Mouse (Mus musculus) hindbrain, embryonic 11.5 days (tissue): Measurements from ENCODE around the gene Pidd1. TPM values are rescaled to one million over a fixed set of nuclear protein-coding genes. Genes with fewer than 3 reads are reported as not detected.

Source experiments
- ATAC-seq: fragments of 200-750 bp; cut with Nextera tagmentation; 2 replicates; pipeline ENCODE4 v1.8.0; 2017; ENCODE audit warnings: mild to moderate bottlenecking, moderate TSS enrichment, moderate library complexity; ENCODE audit not compliant: low FRiP score
- DNase-seq: peaks from one replicate; pipeline ENCODE4 v3.0.0-alpha.2; 2015; ENCODE audit warnings: low spot score
- H3K27ac ChIP-seq: fragments of 300-500 bp; sonication (generic); 2 replicates; pipeline ENCODE4 v1.5.1; 2014; ENCODE audit warnings: mild to moderate bottlenecking, low read depth, low read length
- H3K27me3 ChIP-seq: fragments of 300-500 bp; sonication (generic); 2 replicates; pipeline ENCODE4 v1.6.1; 2014; ENCODE audit warnings: mild to moderate bottlenecking, low read length, moderate library complexity, mixed read lengths; ENCODE audit not compliant: control insufficient read depth, insufficient read depth
- H3K36me3 ChIP-seq: fragments of 300-500 bp; sonication (generic); 2 replicates; pipeline ENCODE4 v1.6.1; 2014; ENCODE audit warnings: mild to moderate bottlenecking, low read length, moderate library complexity, mixed read lengths; ENCODE audit not compliant: control insufficient read depth, insufficient read depth
- H3K4me1 ChIP-seq: fragments of 300-500 bp; sonication (generic); replicated peaks from 2 replicates; pipeline ENCODE4 v1.6.1; 2014; ENCODE audit warnings: low read length, mixed read lengths; ENCODE audit not compliant: control insufficient read depth, insufficient read depth
- H3K4me2 ChIP-seq: fragments of 300-500 bp; sonication (generic); replicated peaks from 2 replicates; pipeline ENCODE4 v1.6.1; 2014; ENCODE audit warnings: mild to moderate bottlenecking, low read depth, low read length
- H3K4me3 ChIP-seq: fragments of 300-500 bp; sonication (generic); 2 replicates; pipeline ENCODE4 v1.5.1; 2014; ENCODE audit warnings: low read depth, low read length
- H3K9ac ChIP-seq: fragments of 300-500 bp; sonication (generic); 2 replicates; pipeline ENCODE4 v1.6.1; 2014; ENCODE audit warnings: low read depth, low read length
- H3K9me3 ChIP-seq: fragments of 300-500 bp; sonication (generic); 2 replicates; pipeline ENCODE4 v1.6.1; 2016; ENCODE audit warnings: low read length; ENCODE audit not compliant: control insufficient read depth
- WGBS: fragments of 180-500 bp; shearing (Covaris S2); extraction: QIAGEN DNeasy Blood & Tissue Kit; methylation state at CpG from one replicate; pipeline ENCODE4 v1.1.7; 2014; 5-methylcytosine and 5-hydroxymethylcytosine counted together
- polyA plus RNA-seq: library from polyadenylated mRNA; unstranded; fragments of >200 nt; fragmentation: Nextera tagmentation; extraction: Ambion mirVana; gene quantifications from 2 replicates; pipeline ENCODE4 v1.2.1, GENCODE M21; 2014

The Pidd1 gene
- polyA plus RNA-seq, 1 experiment from 2014 or later, result 8.6 TPM

GRCm38 (mm10) chr7:141476226-141476980 is 32.6 kb upstream of the Pidd1 start:
- peaks cover 1% of the 10 kb centered on the region; the same call in 1 of the 2 replicates for H3K36me3 ChIP-seq
- H3K4me2 ChIP-seq, result peak overlapping the region; percentile 89
- WGBS, result 11% methylated on average over 15 of the region's 17 CpGs
- H3K4me1 ChIP-seq, result peaks cover 9% of the 10 kb centered on the region; the same call in 1 of the 2 replicates
- H3K27me3 ChIP-seq, result peaks cover 11% of the 10 kb centered on the region
- peak overlapping the region; percentile 39; the same call in 1 of the 2 replicates for H3K27ac ChIP-seq
- H3K4me3 ChIP-seq, result peak overlapping the region; percentile 85
- H3K9ac ChIP-seq, result no peak overlapping the region
- no peaks in the 10 kb centered on the region for H3K9me3 ChIP-seq
- ATAC-seq (peak; percentile 31; the same call in 1 of the 2 replicates), DNase-seq (peak; percentile 49)

GRCm38 (mm10) chr7:141475805-141476158 is 32.0 kb upstream of the Pidd1 start:
- Histone ChIP-seq H3K36me3 (peaks cover 3% of the 10 kb centered on the region; the same call in 1 of the 2 replicates), H3K27ac (no peak overlapping the region), H3K4me2 (peak overlapping the region; percentile 89), H3K4me1 (peaks cover 5% of the 10 kb centered on the region; the same call in 1 of the 2 replicates), H3K9ac (peak overlapping the region; percentile 84), H3K27me3 (peaks cover 11% of the 10 kb centered on the region), H3K4me3 (peak overlapping the region; percentile 85), H3K9me3 (no peaks in the 10 kb centered on the region)
- no peak for ATAC-seq
- WGBS, result 1% methylated on average over 12 of the region's 12 CpGs
- no peak for DNase-seq

GRCm38 (mm10) chr7:141475011-141475804 is 31.4 kb upstream of the Pidd1 start, which contains the start of the genes Polr2l and Tspan4:
Gene Polr2l (minus strand): TSS chr7:141475132.
Gene Tspan4 (plus strand): TSS chr7:141475240.
- no peaks in the 10 kb centered on the region for H3K9me3 ChIP-seq

GRCm38 (mm10) chr7:141474160-141474559 is 30.3 kb upstream of the Pidd1 start:
- Histone ChIP-seq H3K27ac (no peak overlapping the region), H3K4me2 (peak overlapping the region; percentile 89), H3K9me3 (no peaks in the 10 kb centered on the region), H3K4me1 (peaks cover 11% of the 10 kb centered on the region), H3K4me3 (peak overlapping the region; percentile 85), H3K27me3 (peaks cover 11% of the 10 kb centered on the region), H3K36me3 (peaks cover 7% of the 10 kb centered on the region; the same call in 1 of the 2 replicates), H3K9ac (peak overlapping the region; percentile 84)
- ATAC-seq (no peak), DNase-seq (no peak)
- 8% methylated on average over 5 of the region's 5 CpGs for WGBS

More at GRCm38 (mm10) chr7:141475011-141475804, 31.4 kb upstream of the Pidd1 start, which contains the start of the genes Polr2l and Tspan4:
- 0% methylated on average over 62 of the region's 87 CpGs for WGBS
- peak; percentile 78 for ATAC-seq
- peak; percentile 89 for DNase-seq
- peaks cover 11% of the 10 kb centered on the region for H3K27me3 ChIP-seq
- H3K4me1 ChIP-seq, result peaks cover 5% of the 10 kb centered on the region; the same call in 1 of the 2 replicates
- H3K9ac ChIP-seq, result peak within 1 kb of the TSS; percentile 84
- peaks cover 5% of the 10 kb centered on the region; the same call in 1 of the 2 replicates for H3K36me3 ChIP-seq
- H3K4me3 ChIP-seq, result peak within 1 kb of the TSS; percentile 85
- H3K27ac ChIP-seq, result peak within 1 kb of the TSS; percentile 89
- H3K4me2 ChIP-seq, result peak within 1 kb of the TSS; percentile 89

GRCm38 (mm10) chr7:141472763-141473162 is 28.9 kb upstream of the Pidd1 start:
- ATAC-seq, result no peak
- peaks cover 14% of the 10 kb centered on the region for H3K4me1 ChIP-seq
- WGBS, result 90% methylated on average over 6 of the region's 6 CpGs

GRCm38 (mm10) chr7:141472226-141472625 is 28.4 kb upstream of the Pidd1 start:
- WGBS, result 80% methylated on average over 6 of the region's 6 CpGs
- no peak for DNase-seq
- peaks cover 7% of the 10 kb centered on the region; the same call in 1 of the 2 replicates for H3K36me3 ChIP-seq
- H3K4me1 ChIP-seq, result peaks cover 14% of the 10 kb centered on the region
- H3K27me3 ChIP-seq, result peaks cover 11% of the 10 kb centered on the region
- no peaks in the 10 kb centered on the region for H3K9me3 ChIP-seq
- H3K4me3 ChIP-seq, result no peak overlapping the region
- no peak overlapping the region for H3K9ac ChIP-seq
- no peak for ATAC-seq
- no peak overlapping the region for H3K27ac ChIP-seq
- H3K4me2 ChIP-seq, result no peak overlapping the region

More at GRCm38 (mm10) chr7:141472763-141473162, 28.9 kb upstream of the Pidd1 start:
- no peak overlapping the region for H3K4me3 ChIP-seq
- no peak overlapping the region for H3K27ac ChIP-seq
- DNase-seq, result no peak
- H3K9me3 ChIP-seq, result no peaks in the 10 kb centered on the region
- no peak overlapping the region for H3K4me2 ChIP-seq
- peaks cover 7% of the 10 kb centered on the region; the same call in 1 of the 2 replicates for H3K36me3 ChIP-seq
- H3K27me3 ChIP-seq, result peaks cover 11% of the 10 kb centered on the region
- H3K9ac ChIP-seq, result no peak overlapping the region

- Histone ChIP-seq H3K4me1 (peaks cover 14% of the 10 kb centered on the region), H3K27me3 (peaks cover 13% of the 10 kb centered on the region), H3K4me3 (no peak overlapping the region), H3K9ac (no peak overlapping the region), H3K9me3 (no peaks in the 10 kb centered on the region), H3K27ac (no peak overlapping the region), H3K36me3 (peaks cover 7% of the 10 kb centered on the region; the same call in 1 of the 2 replicates), H3K4me2 (no peak overlapping the region)
- DNase-seq (no peak), ATAC-seq (no peak)
- WGBS, result 93% methylated on average over 1 of the region's 1 CpGs
Observed at GRCm38 (mm10) chr7:141471236-141471635, 27.4 kb upstream of the Pidd1 start.

- H3K4me2 ChIP-seq, result no peak overlapping the region
- H3K9me3 ChIP-seq, result no peaks in the 10 kb centered on the region
- H3K36me3 ChIP-seq, result peaks cover 7% of the 10 kb centered on the region; the same call in 1 of the 2 replicates
- 95% methylated on average over 10 of the region's 10 CpGs for WGBS
- H3K4me1 ChIP-seq, result peaks cover 14% of the 10 kb centered on the region
- no peak for ATAC-seq
- no peak overlapping the region for H3K27ac ChIP-seq
- no peak overlapping the region for H3K9ac ChIP-seq
- peaks cover 14% of the 10 kb centered on the region for H3K27me3 ChIP-seq
- no peak overlapping the region for H3K4me3 ChIP-seq
- no peak for DNase-seq
Observed at GRCm38 (mm10) chr7:141470637-141470944, 26.8 kb upstream of the Pidd1 start.
